Mouse (Mus musculus): Measurements from ENCODE around the gene Slc47a1.
"Not testable (repeated sequence)": the region's sequence is repeated elsewhere in the genome, so short reads cannot be mapped to it uniquely, and the experiment has no call there.

Gene Slc47a1

DNA sequence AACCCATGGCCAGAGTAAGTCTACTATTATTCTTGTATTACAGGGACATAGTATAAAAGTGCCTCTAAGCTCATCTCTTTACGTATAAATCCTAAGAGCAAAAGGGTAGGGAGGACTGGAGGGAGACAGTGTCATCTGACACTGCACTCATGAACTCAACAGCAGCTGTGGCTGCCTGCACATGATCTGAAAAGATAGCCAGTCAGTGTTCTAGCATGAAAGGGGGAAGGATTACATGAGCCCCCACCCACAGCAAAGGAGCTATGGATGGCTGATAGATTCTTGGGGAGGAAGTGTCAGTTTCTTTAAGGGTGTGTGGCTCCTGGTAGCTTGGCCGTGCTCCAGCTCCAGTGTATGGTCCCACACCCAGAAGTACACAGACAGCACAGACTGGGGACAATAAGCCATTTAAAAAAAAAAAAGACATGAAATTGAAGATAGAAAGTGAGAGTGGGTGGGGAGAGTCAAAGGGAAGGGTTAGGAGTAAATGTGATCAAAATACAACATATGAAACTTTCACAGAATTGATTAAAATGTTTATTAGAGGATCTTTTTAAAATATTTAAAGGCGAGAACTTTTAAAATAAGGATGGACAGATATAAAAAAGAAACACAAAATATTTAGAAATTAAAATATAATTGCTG is 58.1 kb downstream of the Slc47a1 start:
- DNase-seq (ENCODE audit: extremely low spot score, low spot score): no peak

DNA sequence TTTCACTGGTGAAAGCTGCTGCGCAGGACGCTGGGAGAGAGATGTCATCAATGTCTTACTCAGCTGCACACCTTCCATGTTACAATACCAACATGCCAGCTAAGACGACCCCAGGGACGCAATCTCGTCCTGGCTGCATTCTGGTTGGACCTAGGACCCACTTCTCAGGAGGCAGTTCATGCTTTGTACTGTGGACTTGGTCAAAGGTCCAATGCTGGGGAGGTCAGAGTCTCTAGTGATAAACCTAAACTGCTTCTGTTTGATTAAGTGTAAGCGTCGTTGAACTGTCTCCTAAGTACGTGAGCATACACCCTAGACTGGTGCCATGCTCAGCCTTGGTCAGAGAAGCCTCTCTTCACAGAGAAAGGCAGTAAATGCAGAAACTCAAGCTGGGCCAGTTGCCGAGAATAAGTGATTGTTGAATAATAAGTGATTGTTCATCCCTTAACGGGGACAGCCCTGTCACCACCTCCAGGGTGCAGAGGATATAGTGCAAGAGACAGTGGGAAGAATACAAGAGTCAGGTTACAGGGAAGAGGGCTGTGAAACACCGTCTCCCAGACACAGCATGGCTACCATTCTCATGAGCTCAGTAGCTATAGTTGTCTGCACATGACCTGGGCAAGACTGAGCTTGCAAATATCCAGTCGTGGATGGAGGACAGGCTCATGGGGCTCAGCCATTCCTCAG is 58.8 kb downstream of the Slc47a1 start:
- DNase-seq (ENCODE audit: extremely low spot score, low spot score): no peak

DNA sequence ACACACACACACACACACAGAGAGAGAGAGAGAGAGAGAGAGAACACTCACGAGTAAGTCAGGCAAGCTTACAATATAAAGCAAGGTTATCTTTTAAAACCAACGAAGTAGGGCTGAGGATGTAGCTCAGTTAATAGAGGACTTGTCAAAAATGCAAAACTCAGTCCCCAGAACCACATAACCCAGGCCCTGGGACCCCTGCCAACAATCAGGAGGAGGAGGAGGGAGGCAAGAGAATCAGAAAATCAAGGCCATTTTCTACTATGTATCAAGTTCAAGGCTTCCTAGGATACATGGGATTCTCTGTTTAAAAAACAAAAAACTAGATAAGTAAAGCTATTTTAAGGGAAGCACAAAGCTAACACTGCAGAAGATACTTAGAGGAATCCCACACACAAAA is 61.3 kb downstream of the Slc47a1 start:
- no peak for DNase-seq (ENCODE audit: extremely low spot score, low spot score)

DNA sequence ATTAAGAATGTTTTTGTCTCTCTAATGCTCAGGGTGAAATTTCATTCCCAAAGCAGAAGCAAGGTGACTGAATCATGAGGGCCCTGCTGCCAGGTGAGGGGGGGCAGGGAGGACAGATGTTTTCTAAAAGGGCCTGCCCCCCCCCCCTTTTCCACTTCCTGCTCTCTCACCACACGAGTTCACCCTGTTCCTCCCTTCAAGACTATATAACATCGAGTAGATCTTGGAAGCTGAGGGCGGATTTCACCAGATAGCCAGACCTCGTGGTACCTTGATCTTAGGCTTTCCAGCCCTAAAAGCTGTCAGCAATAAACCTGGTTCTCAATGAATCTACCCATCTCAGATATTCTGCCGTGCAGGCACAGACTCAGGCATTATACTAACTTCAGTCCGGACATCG is 67.8 kb downstream of the Slc47a1 start:
- no peak for DNase-seq (ENCODE audit: extremely low spot score, low spot score)

DNA sequence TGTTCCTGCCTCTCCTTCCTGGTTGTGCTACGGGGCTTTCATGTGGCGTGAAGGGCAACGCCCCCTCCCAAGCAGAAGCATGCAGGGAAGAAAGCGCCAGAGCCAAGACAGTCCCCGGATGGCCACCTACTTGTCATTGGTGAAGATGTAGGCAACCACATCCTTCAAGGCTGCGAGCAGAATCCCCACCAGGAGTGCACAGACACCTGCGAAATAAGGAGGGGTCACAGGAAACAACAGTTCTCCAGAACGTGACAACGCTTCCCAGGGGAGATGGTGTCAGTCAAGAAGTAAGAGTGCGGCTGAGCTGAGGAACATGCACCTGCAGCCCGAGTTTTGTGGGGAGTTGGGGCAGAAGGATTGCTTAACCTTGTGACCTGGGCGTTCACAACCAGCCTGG is 68.3 kb downstream of the Slc47a1 start:
- DNase-seq (ENCODE audit: extremely low spot score, low spot score): no peak

DNA sequence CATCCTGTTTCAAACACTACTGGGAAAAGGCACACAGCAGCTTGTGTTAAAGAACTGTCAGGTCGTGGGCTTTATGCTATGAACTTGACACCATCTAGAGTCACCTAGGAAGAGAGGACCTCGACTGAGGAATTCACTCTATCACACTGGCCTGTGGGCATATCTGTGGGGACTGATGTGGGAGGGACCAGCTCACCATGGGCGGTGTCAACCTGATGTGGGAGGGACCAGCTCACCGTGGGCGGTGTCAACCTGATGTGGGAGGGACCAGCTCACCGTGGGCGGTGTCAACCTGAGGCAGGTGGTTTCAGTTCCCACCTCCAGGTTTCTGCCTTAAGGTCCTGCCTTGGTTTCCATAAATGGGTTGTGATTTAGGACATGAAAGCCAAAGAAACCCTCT is 70.3 kb downstream of the Slc47a1 start:
- DNase-seq (ENCODE audit: extremely low spot score, low spot score): no peak

DNA sequence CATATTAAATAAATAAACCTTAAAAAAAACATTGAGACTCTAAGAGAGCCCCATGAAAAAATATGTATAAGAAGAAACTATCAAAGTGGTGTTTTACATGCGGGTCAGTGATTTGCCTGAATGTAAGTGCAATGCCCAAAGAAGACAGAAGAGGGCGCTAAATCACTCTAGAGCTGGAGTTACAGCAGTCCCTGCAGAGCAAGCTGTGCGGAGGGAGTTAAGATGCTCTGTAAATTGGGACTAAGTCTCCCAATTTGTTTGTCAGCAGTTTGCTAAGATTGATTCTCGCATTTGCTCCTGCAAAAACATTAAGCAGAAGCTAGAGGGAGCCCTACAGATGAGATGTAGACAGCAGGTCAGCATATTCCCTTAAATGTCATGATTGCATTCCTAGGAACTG is 72.8 kb downstream of the Slc47a1 start:
- no peak for DNase-seq (ENCODE audit: extremely low spot score, low spot score)

DNA sequence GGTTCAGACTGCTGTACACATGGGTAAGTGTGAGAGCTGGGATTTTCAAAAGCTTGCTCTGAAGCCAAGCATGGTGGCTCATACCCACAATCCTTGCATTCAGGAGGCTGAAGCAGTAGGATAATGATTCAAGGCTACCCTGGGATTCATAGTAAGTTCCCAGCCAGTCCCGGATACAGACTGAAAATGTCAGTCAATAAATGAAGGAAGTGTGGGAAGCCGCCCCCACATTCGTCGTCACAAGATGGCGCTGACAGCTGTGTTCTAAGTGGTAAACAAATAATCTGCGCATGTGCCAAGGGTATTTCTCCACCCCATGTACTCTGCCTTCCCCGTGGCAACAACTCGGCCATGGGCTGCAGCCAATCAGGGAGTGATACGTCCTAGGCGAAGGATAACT is 73.6 kb downstream of the Slc47a1 start:
- not testable (repeated sequence) for DNase-seq (ENCODE audit: extremely low spot score, low spot score)

DNA sequence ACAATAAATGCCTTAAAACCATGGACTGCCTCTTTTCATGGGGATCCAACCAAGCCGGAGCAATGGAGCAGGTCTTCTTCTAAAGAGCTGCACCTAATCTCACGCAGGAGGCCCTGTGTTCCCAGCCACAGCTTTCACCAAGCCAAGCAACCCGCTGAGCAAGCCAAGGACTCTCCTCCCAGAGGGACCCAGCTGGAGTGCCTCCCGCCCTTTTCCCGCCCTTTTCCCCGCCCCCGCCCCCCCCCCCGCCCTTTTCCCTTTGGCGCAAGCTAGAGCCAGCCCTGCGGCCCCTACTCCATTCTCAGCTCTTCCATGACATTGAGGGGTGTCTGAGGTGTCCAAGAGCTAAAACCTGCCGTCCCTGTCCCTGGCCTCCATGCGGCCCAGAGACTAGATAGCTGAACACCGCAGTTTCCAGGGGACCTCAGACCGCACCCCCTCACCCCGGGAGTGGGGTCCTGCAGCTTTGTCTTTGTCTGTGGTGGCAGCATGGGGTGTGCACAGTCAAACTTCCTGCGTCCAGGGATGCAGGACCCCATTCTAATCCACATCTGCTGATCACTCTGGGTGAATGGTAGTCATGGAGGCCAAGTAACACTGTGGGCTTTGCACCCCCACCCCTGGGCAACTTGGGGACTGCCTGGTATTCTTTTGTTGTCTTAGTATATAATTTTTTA is 77.3 kb downstream of the Slc47a1 start:
- DNase-seq (ENCODE audit: extremely low spot score, low spot score): peak; percentile 30

DNA sequence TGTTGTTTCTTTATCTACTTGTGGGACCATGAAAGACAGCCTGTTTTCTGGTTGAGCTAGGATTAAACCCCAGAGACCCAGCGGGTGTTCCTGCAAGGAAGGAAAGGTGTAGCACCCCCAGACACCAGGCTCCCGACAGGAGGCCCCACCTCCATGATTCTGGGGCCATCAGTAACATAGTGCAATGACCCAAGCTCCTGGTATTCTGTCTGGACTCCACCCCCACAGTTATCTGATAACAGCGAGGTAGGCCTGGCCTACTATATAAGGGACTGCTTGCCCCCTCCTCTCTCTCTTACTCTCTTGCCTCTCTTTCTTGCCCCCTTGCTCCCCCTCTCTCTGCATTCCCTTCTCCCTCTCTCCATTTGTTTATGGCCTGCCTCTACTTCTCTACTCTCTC is 77.9 kb downstream of the Slc47a1 start:
- no peak for DNase-seq (ENCODE audit: extremely low spot score, low spot score)

DNA sequence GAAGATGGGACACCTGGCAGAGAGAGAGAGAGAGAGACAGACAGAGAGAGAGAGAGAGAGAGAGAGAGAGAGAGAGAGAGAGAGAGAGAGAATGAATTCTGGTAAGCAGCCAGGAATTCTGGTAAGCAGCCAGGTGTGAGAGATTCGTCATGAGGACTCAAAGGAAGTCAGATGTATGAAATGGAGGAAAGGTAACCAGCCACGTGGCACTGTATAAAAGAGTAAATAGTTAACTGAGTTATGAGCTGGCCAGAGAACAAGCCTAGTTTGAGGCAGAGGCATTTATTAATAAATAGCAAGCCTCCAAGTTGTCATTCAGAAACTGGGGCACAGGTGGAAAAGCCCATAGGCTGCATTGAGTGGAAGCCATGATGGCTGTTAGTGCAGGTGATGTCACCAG is 80.2 kb downstream of the Slc47a1 start:
- no peak for DNase-seq (ENCODE audit: extremely low spot score, low spot score)

DNA sequence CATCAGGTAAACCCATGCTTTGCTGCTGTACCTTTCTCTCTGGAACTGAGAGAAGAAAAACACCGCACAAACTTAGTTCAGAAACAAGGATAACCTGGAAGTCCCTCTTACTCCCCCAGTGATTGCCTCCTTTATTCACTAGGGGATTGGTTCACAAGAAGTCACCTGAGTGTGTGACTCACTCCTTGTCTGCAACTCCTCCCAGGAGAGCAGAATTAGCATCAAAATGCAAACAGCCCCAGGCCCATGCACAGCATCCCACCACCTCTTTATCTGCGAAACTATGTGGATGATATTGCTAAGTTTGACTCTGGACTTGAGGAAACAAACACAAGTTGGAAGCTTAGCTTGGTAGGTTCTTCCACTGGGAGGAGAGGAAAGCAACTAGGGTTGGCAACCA is 80.8 kb downstream of the Slc47a1 start:
- no peak for DNase-seq (ENCODE audit: extremely low spot score, low spot score)

DNA sequence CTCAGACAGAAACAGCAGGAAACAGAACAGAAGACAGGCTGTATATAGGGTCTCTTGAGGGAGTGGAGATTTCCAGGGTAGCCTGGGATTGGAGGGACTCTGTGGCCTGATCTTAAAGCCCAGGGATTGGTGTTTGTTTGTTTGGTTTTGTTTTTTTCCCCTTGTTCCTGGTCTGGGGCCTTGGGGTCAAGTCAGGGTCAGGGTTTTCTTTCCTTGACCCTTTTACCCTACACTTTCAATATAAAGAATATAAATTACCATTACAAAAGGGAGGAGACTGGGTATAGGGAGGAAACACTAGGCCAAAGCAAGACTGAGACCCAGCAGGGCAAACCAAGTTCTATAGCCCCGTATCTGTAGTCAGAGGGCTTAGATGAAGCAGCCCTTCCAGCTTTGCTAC is 81.6 kb downstream of the Slc47a1 start:
- no peak for DNase-seq (ENCODE audit: extremely low spot score, low spot score)

DNA sequence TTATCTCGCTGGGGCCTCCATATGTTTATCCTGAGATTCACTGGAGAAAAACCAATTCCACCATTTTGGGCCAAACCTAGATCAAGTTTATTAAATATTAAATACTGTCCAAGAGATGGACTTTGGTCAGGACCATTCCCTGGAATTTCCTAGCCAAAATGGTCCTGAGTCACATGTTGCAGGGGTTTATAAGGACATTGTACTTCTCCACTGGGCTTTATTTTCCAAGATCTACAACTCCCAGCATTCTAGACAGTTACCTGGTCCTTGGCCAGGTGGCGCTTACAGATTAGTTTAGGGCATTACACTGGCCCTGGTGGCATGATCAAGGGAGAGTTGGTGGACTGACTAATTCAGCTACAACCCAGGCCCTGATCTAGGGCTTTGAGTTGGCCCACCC is 82.6 kb downstream of the Slc47a1 start:
- DNase-seq (ENCODE audit: extremely low spot score, low spot score): no peak

DNA sequence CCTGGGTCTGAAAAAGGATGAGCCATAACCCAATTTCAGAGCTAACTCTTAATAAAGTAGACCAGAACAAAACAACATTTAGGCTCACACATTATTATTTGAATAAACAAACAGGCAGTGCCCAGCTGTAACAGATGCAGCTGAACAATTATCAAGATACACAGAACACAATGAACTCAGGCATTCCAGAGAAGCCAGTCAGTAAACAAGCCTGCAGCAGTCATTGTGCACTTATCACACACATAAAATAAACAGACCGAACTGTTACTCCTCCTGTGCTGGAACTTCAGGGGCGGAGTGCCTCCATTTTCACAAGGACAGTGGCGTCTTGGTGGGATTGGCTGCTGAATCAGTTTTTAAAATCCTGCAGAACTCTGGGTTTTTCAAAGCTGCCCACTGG is 83.7 kb downstream of the Slc47a1 start:
- DNase-seq (ENCODE audit: extremely low spot score, low spot score): no peak

All from neural tube, embryonic 10.5 days (tissue).